Comparison of ENCODE assay signal across 16 mouse cellular contexts in genomic region chr5:20521639-20522038, GRCm38 (mm10).
DNase-seq lines count a peak whose midpoint lies in the region; ATAC-seq and TF ChIP-seq lines count a peak whose summit lies in the region.
"Had no signal": no experiment of that assay in that cellular context is flagged by ENCODE, and none has a peak within 500 bp of the region (broad histone marks: within the 10 kb centered on the region; RNA-seq: fewer than 3 reads in every experiment).

No protein-coding gene starts in this region.

- no peak overlapping the region for H3K4me3 ChIP-seq in midbrain, embryonic 12.5 days
- no peak overlapping the region for H3K4me3 ChIP-seq in midbrain, embryonic 11.5 days (ENCODE audit: low read depth, low read length)
- no peak overlapping the region for H3K4me3 ChIP-seq in forebrain, postnatal 0 days (ENCODE audit: low read depth, low read length)
- H3K4me3 ChIP-seq in hindbrain, postnatal 0 days (ENCODE audit: low read length), result no peak overlapping the region
- H3K4me3 ChIP-seq in neural tube, embryonic 15.5 days (replicated peaks), result no peak overlapping the region
- no peak overlapping the region for H3K4me3 ChIP-seq in gastrocnemius, adult 2 months
- H3K4me3 ChIP-seq: heart, embryonic 10.5 days; intestine, embryonic 15.5 days; kidney, embryonic 15.5 days; limb, embryonic 12.5 days had no signal

- no peaks in the 10 kb centered on the region for H3K9me3 ChIP-seq in midbrain, embryonic 12.5 days
- H3K9me3 ChIP-seq in midbrain, embryonic 11.5 days (ENCODE audit: control insufficient read depth, low read length), result no peaks in the 10 kb centered on the region
- no peaks in the 10 kb centered on the region for H3K9me3 ChIP-seq in forebrain, postnatal 0 days (ENCODE audit: low read length)
- H3K9me3 ChIP-seq in hindbrain, postnatal 0 days (ENCODE audit: low read length), result no peaks in the 10 kb centered on the region
- H3K9me3 ChIP-seq in neural tube, embryonic 15.5 days (replicated peaks), result no peaks in the 10 kb centered on the region
- H3K9me3 ChIP-seq: heart, embryonic 10.5 days; intestine, embryonic 15.5 days; kidney, embryonic 15.5 days; limb, embryonic 12.5 days had no signal

- H3K27ac ChIP-seq in midbrain, embryonic 12.5 days (replicated peaks), result no peak overlapping the region
- no peak overlapping the region for H3K27ac ChIP-seq in midbrain, embryonic 11.5 days (ENCODE audit: low read depth, low read length)
- no peak overlapping the region for H3K27ac ChIP-seq in forebrain, postnatal 0 days (ENCODE audit: low read depth, low read length)
- no peak overlapping the region for H3K27ac ChIP-seq in hindbrain, postnatal 0 days
- H3K27ac ChIP-seq in neural tube, embryonic 15.5 days (replicated peaks), result no peak overlapping the region
- no peak overlapping the region for H3K27ac ChIP-seq in gastrocnemius, adult 2 months
- H3K27ac ChIP-seq: heart, embryonic 10.5 days; intestine, embryonic 15.5 days; kidney, embryonic 15.5 days; limb, embryonic 12.5 days; liver, embryonic 14.5 days; stomach, postnatal 0 days had no signal

- no peaks in the 10 kb centered on the region for H3K36me3 ChIP-seq in midbrain, embryonic 12.5 days
- no peaks in the 10 kb centered on the region for H3K36me3 ChIP-seq in midbrain, embryonic 11.5 days (ENCODE audit: control insufficient read depth, insufficient read depth, low read length)
- H3K36me3 ChIP-seq in forebrain, postnatal 0 days (ENCODE audit: insufficient read depth), result no peaks in the 10 kb centered on the region
- no peaks in the 10 kb centered on the region for H3K36me3 ChIP-seq in hindbrain, postnatal 0 days (ENCODE audit: insufficient read depth, low read length)
- H3K36me3 ChIP-seq in neural tube, embryonic 15.5 days, result no peaks in the 10 kb centered on the region
- H3K36me3 ChIP-seq: heart, embryonic 10.5 days; intestine, embryonic 15.5 days; kidney, embryonic 15.5 days; limb, embryonic 12.5 days had no signal

- no peak overlapping the region for H3K9ac ChIP-seq in midbrain, embryonic 12.5 days (replicated peaks)
- no peak overlapping the region for H3K9ac ChIP-seq in midbrain, embryonic 11.5 days (ENCODE audit: low read length)
- no peak overlapping the region for H3K9ac ChIP-seq in forebrain, postnatal 0 days
- no peak overlapping the region for H3K9ac ChIP-seq in hindbrain, postnatal 0 days (replicated peaks; ENCODE audit: low read length)
- no peak overlapping the region for H3K9ac ChIP-seq in neural tube, embryonic 15.5 days (replicated peaks)
- H3K9ac ChIP-seq: intestine, embryonic 15.5 days; kidney, embryonic 15.5 days; limb, embryonic 12.5 days; liver, embryonic 14.5 days had no signal

- ATAC-seq in midbrain, embryonic 12.5 days (ENCODE audit: low FRiP score, low read depth), result peak; percentile 12; the same call in 1 of the 2 replicates
- ATAC-seq in midbrain, embryonic 11.5 days (ENCODE audit: low FRiP score), result no peak
- ATAC-seq in forebrain, postnatal 0 days, result peak; percentile 66
- ATAC-seq in hindbrain, postnatal 0 days, result peak; percentile 63
- peak; percentile 80 for ATAC-seq in neural tube, embryonic 15.5 days (ENCODE audit: low FRiP score)
- ATAC-seq: intestine, embryonic 15.5 days had no signal

- intact Hi-C loops in gastrocnemius, adult 2 months (cut with DNase I), result no loop called here

- H3K4me2 ChIP-seq in midbrain, embryonic 12.5 days (replicated peaks), result no peak overlapping the region
- H3K4me2 ChIP-seq in midbrain, embryonic 11.5 days, result no peak overlapping the region
- H3K4me2 ChIP-seq in forebrain, postnatal 0 days (ENCODE audit: low read depth), result no peak overlapping the region
- no peak overlapping the region for H3K4me2 ChIP-seq in hindbrain, postnatal 0 days (ENCODE audit: low read depth, low read length)
- no peak overlapping the region for H3K4me2 ChIP-seq in neural tube, embryonic 15.5 days
- H3K4me2 ChIP-seq: intestine, embryonic 15.5 days; kidney, embryonic 15.5 days; limb, embryonic 12.5 days had no signal

- DNase-seq in midbrain, embryonic 11.5 days (ENCODE audit: low spot score, missing footprints), result no peak
- peak; percentile 32 for DNase-seq in forebrain, postnatal 0 days
- DNase-seq in hindbrain, postnatal 0 days (ENCODE audit: low spot score), result peak; percentile 14
- no peak for DNase-seq in right cerebral cortex, adult 18-20 months
- DNase-seq in gastrocnemius, adult 2 months, result no peak
- DNase-seq: cerebellum, postnatal 10 days; gastrocnemius, postnatal 25 days; right cerebral cortex, postnatal 14 days had no signal

- H3K4me1 ChIP-seq in midbrain, embryonic 12.5 days, result no peaks in the 10 kb centered on the region
- no peaks in the 10 kb centered on the region for H3K4me1 ChIP-seq in midbrain, embryonic 11.5 days (ENCODE audit: control insufficient read depth, insufficient read depth, low read length)
- H3K4me1 ChIP-seq in forebrain, postnatal 0 days (ENCODE audit: insufficient read depth), result no peaks in the 10 kb centered on the region
- no peaks in the 10 kb centered on the region for H3K4me1 ChIP-seq in hindbrain, postnatal 0 days (ENCODE audit: insufficient read depth, low read length)
- peaks cover 12% of the 10 kb centered on the region; the same call in 1 of the 2 replicates for H3K4me1 ChIP-seq in neural tube, embryonic 15.5 days
- H3K4me1 ChIP-seq: heart, embryonic 10.5 days; intestine, embryonic 15.5 days; kidney, embryonic 15.5 days; limb, embryonic 12.5 days had no signal

- H3K27me3 ChIP-seq in midbrain, embryonic 12.5 days, result no peaks in the 10 kb centered on the region
- H3K27me3 ChIP-seq in midbrain, embryonic 11.5 days (ENCODE audit: control insufficient read depth, insufficient read depth, low read length), result no peaks in the 10 kb centered on the region
- no peaks in the 10 kb centered on the region for H3K27me3 ChIP-seq in forebrain, postnatal 0 days (ENCODE audit: insufficient read depth, low read length)
- no peaks in the 10 kb centered on the region for H3K27me3 ChIP-seq in hindbrain, postnatal 0 days (ENCODE audit: insufficient read depth, low read length)
- no peaks in the 10 kb centered on the region for H3K27me3 ChIP-seq in neural tube, embryonic 15.5 days (replicated peaks)
- H3K27me3 ChIP-seq: intestine, embryonic 15.5 days; kidney, embryonic 15.5 days; limb, embryonic 12.5 days had no signal

- WGBS in midbrain, embryonic 12.5 days, result 80% methylated on average over 9 of the region's 9 CpGs
- WGBS in midbrain, embryonic 11.5 days, result 89% methylated on average over 9 of the region's 9 CpGs
- 52% methylated on average over 9 of the region's 9 CpGs for WGBS in forebrain, postnatal 0 days
- WGBS in hindbrain, postnatal 0 days, result 59% methylated on average over 9 of the region's 9 CpGs
- WGBS in neural tube, embryonic 15.5 days, result 21% methylated on average over 9 of the region's 9 CpGs

- no peak for TF ChIP-seq CTCF in forebrain, postnatal 0 days (IDR thresholded peaks at IDR 0.05; ENCODE audit: low read depth)
- no peak for TF ChIP-seq CTCF in hindbrain, postnatal 0 days (IDR thresholded peaks at IDR 0.05; ENCODE audit: low read depth)
- TF ChIP-seq CTCF in gastrocnemius, adult 2 months (IDR thresholded peaks at IDR 0.05), result no peak

Comparison
In these comparisons a context has a peak if more than half of its experiments do, and no peak if none do; other contexts are left out.
1. DNase-seq: peak in forebrain, postnatal 0 days (single experiment) and hindbrain, postnatal 0 days (single experiment); none in midbrain, embryonic 11.5 days (single experiment), right cerebral cortex, adult 18-20 months (single experiment) and gastrocnemius, adult 2 months (single experiment).